In genomic region chr15:99284527-99285188, GRCm38 (mm10) we compare ENCODE assay signal across 8 mouse cellular contexts. TPM values are rescaled to one million over a fixed set of nuclear protein-coding genes. Genes with fewer than 3 reads are reported as not detected.
A peak's percentile ranks its signal among the peaks of the same experiment; 100 is the strongest.
DNase-seq lines count a peak whose midpoint lies in the region; ATAC-seq and TF ChIP-seq lines count a peak whose summit lies in the region.

No protein-coding gene starts in this region.

- no peaks in the 10 kb centered on the region for H3K36me3 ChIP-seq in intestine, embryonic 15.5 days
- H3K36me3 ChIP-seq in hindbrain, postnatal 0 days (ENCODE audit: insufficient read depth, low read length), result no peaks in the 10 kb centered on the region

- ATAC-seq in intestine, embryonic 15.5 days, result peak; percentile 96
- no peak for ATAC-seq in hindbrain, postnatal 0 days

- no peak for TF ChIP-seq CTCF in lung, adult 2 months (IDR thresholded peaks at IDR 0.05; ENCODE audit: insufficient read depth, low read length)
- no peak for TF ChIP-seq CTCF in hindbrain, postnatal 0 days (IDR thresholded peaks at IDR 0.05; ENCODE audit: low read depth)

- no peak overlapping the region for H3K4me3 ChIP-seq in intestine, embryonic 15.5 days (replicated peaks)
- H3K4me3 ChIP-seq in lung, adult 2 months (replicated peaks; ENCODE audit: extremely low read depth, low read depth, low read length), result no peak overlapping the region
- no peak overlapping the region for H3K4me3 ChIP-seq in hindbrain, postnatal 0 days (ENCODE audit: low read length)

- H3K27me3 ChIP-seq in intestine, embryonic 15.5 days (replicated peaks), result no peaks in the 10 kb centered on the region
- H3K27me3 ChIP-seq in hindbrain, postnatal 0 days (ENCODE audit: insufficient read depth, low read length), result no peaks in the 10 kb centered on the region

- H3K4me1 ChIP-seq in intestine, embryonic 15.5 days (replicated peaks), result peaks cover 10% of the 10 kb centered on the region; the same call in 1 of the 2 replicates
- H3K4me1 ChIP-seq in lung, adult 2 months (ENCODE audit: control insufficient read depth, insufficient read depth, low read length), result no peaks in the 10 kb centered on the region
- no peaks in the 10 kb centered on the region for H3K4me1 ChIP-seq in hindbrain, postnatal 0 days (ENCODE audit: insufficient read depth, low read length)

- no peak overlapping the region for H3K27ac ChIP-seq in intestine, embryonic 15.5 days
- H3K27ac ChIP-seq in hindbrain, postnatal 0 days, result no peak overlapping the region

- peak overlapping the region; percentile 5; the same call in 1 of the 2 replicates for H3K4me2 ChIP-seq in intestine, embryonic 15.5 days (replicated peaks)
- no peak overlapping the region for H3K4me2 ChIP-seq in hindbrain, postnatal 0 days (ENCODE audit: low read depth, low read length)

- no peak for TF ChIP-seq POLR2A in lung, adult 2 months (IDR thresholded peaks at IDR 0.05; ENCODE audit: borderline replicate concordance, extremely low read depth, low read depth, low read length)

- no peak overlapping the region for H3K9ac ChIP-seq in intestine, embryonic 15.5 days
- no peak overlapping the region for H3K9ac ChIP-seq in hindbrain, postnatal 0 days (replicated peaks; ENCODE audit: low read length)

- DNase-seq in 3T3-L1 (ENCODE audit: low read depth, low spot score), result peak; percentile 34
- peak; percentile 68 for DNase-seq in MN1 (ENCODE audit: low spot score)
- peak; percentile 17 for DNase-seq in lung, adult 2 months
- no peak for DNase-seq in hindbrain, postnatal 0 days (ENCODE audit: low spot score)
- DNase-seq in right cerebral cortex, postnatal 4 days, result no peak
- no peak for DNase-seq in layer of hippocampus, postnatal 36 days
- DNase-seq in right cerebral cortex, postnatal 36 days (ENCODE audit: low spot score in 2 of 2), result no peak

- WGBS in intestine, embryonic 15.5 days, result 28% methylated on average over 14 of the region's 14 CpGs
- WGBS in lung, adult 2 months, result 31% methylated on average over 14 of the region's 14 CpGs
- WGBS in hindbrain, postnatal 0 days, result 48% methylated on average over 14 of the region's 14 CpGs

- H3K9me3 ChIP-seq in intestine, embryonic 15.5 days, result no peaks in the 10 kb centered on the region
- no peaks in the 10 kb centered on the region for H3K9me3 ChIP-seq in hindbrain, postnatal 0 days (ENCODE audit: low read length)

RNA-seq across cellular contexts. Expression of gene Prpf40b, which starts 10.2 kb away (rescaled TPM):
- polyA plus RNA-seq in intestine, embryonic 15.5 days (2015; fragmentation: Nextera tagmentation; extraction: Ambion mirVana), result 35.0 and 42.6 TPM in 2 replicates
- polyA plus RNA-seq in lung, adult 2 months (2012; rRNA removed), result 68.1 and 76.5 TPM in 2 replicates
- total RNA-seq in hindbrain, postnatal 0 days (2014; rRNA removed), result 90.2 and 94.2 TPM in 2 replicates
- 101 and 110 TPM in 2 replicates for polyA plus RNA-seq in hindbrain, postnatal 0 days (2015; fragmentation: Nextera tagmentation; extraction: Ambion mirVana)
- 10 to 100 TPM; 96.8 to 98.3 TPM for total RNA-seq in layer of hippocampus, postnatal 36 days (2021)

RNA-seq across cellular contexts. Expression of gene Fam186b, which starts 11.0 kb away (rescaled TPM):
- 0.18 TPM in 1 of 2 replicates, not detected in the other for polyA plus RNA-seq in intestine, embryonic 15.5 days (2015; fragmentation: Nextera tagmentation; extraction: Ambion mirVana)
- polyA plus RNA-seq in lung, adult 2 months (2012; rRNA removed), result 0.05 TPM in 1 of 2 replicates, not detected in the other
- 0.86 and 1.3 TPM in 2 replicates for total RNA-seq in hindbrain, postnatal 0 days (2014; rRNA removed)
- polyA plus RNA-seq in hindbrain, postnatal 0 days (2015; fragmentation: Nextera tagmentation; extraction: Ambion mirVana), result 1.3 and 1.4 TPM in 2 replicates
- 1 to 10 TPM; 1.1 to 1.6 TPM for total RNA-seq in layer of hippocampus, postnatal 36 days (2021)

RNA-seq across cellular contexts. Expression of gene Mcrs1, which starts 32.9 kb away (rescaled TPM):
- 119 and 121 TPM in 2 replicates for polyA plus RNA-seq in intestine, embryonic 15.5 days (2015; fragmentation: Nextera tagmentation; extraction: Ambion mirVana)
- 59.2 and 65.6 TPM in 2 replicates for polyA plus RNA-seq in lung, adult 2 months (2012; rRNA removed)
- total RNA-seq in hindbrain, postnatal 0 days (2014; rRNA removed), result 228 and 229 TPM in 2 replicates
- 199 and 206 TPM in 2 replicates for polyA plus RNA-seq in hindbrain, postnatal 0 days (2015; fragmentation: Nextera tagmentation; extraction: Ambion mirVana)
- 10 to 100 TPM; 63.3 to 71.5 TPM for total RNA-seq in layer of hippocampus, postnatal 36 days (2021)

RNA-seq across cellular contexts. Expression of gene Kcnh3, which starts 60.0 kb away (rescaled TPM):
- 0.45 and 1.00 TPM in 2 replicates for polyA plus RNA-seq in intestine, embryonic 15.5 days (2015; fragmentation: Nextera tagmentation; extraction: Ambion mirVana)
- 4.8 and 5.0 TPM in 2 replicates for polyA plus RNA-seq in lung, adult 2 months (2012; rRNA removed)
- 1.8 and 3.6 TPM in 2 replicates for total RNA-seq in hindbrain, postnatal 0 days (2014; rRNA removed)
- 0.91 and 1.2 TPM in 2 replicates for polyA plus RNA-seq in hindbrain, postnatal 0 days (2015; fragmentation: Nextera tagmentation; extraction: Ambion mirVana)
- total RNA-seq in layer of hippocampus, postnatal 36 days (2021), result 10 to 100 TPM; 71.6 to 78.9 TPM

Comparison
In these comparisons a context has a peak if more than half of its experiments do, and no peak if none do; other contexts are left out.
1. DNase-seq: peak in 3T3-L1 (single experiment), MN1 (single experiment) and lung, adult 2 months (single experiment); none in hindbrain, postnatal 0 days (single experiment), right cerebral cortex, postnatal 4 days (single experiment), layer of hippocampus, postnatal 36 days (0 of 2) and right cerebral cortex, postnatal 36 days (0 of 2).